Mouse (Mus musculus): Measurements from ENCODE around the gene Nfyc.

- no peak for TF ChIP-seq POLR2A (IDR thresholded peaks at IDR 0.05; ENCODE audit: low read depth, low read length)
- no peak for TF ChIP-seq CTCF (IDR thresholded peaks at IDR 0.05; ENCODE audit: extremely low read depth, insufficient read length, insufficient replicate concordance, low read depth, low read length)
Observed at GRCm38 (mm10) chr4:120796687-120797086, 34.7 kb downstream of the Nfyc start.
